Mouse (Mus musculus) common myeloid progenitor, adult 5-6 weeks (primary cell): ENCODE measurements at regions not wholly inside any gene's neighbourhood (a gene's known extent, or its start where the extent isn't known, plus 50 kb on each side); places are given as distances from the start of the nearest gene placed in this dataset.

Source experiments
- ATAC-seq: replicated peaks from 2 replicates; pipeline ENCODE4 v1.8.0; 2016; ENCODE audit warnings: low read depth, mild to moderate bottlenecking, moderate TSS enrichment, inconsistent platforms; ENCODE audit not compliant: poor library complexity, severe bottlenecking

DNA sequence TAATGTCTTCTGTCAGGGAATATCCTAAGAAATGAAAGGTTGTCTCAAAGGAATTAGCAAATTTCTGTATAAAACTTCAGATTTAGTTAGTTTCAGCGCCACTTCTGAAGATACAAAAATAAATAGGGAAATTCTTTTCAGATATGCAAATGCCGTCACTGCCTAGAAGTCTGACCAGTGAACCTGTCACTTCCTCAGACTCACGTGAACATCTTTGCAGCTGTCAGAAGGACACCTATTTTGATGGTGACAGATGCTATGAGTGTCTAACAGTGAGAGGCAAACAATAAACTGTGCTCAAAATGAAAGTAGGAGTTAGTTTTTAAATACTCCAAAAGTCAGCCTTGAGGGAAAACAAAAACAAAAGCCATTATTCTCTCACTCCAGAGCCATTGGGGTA, 57.5 kb upstream of the Igf1r start:
- no peak for ATAC-seq

- peak; percentile 39; the same call in 1 of the 2 replicates for ATAC-seq
Observed at GRCm38 (mm10) chr7:67892917-67893316, 59.7 kb upstream of the Igf1r start.

DNA sequence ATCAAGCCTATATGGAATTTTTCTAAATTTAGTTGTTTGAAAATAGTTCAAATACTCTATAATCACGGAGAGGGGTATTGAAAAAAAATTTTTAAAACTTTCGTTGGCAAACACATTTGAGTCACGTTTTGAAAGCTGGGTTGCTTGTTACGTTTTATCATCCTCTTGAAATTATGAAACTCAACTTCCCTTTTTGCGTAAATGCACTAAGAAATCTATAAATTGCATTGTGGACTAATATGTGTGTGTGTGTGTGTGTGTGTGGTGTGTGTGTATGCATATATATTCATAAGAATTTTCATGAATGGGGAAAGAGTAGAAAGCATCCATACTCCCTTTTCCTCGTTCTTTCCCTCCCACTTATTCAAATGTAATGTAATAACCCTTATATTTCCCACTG, 69.6 kb upstream of the Igf1r start:
- ATAC-seq: no peak

GRCm38 (mm10) chr7:67882606-67883005, 70.0 kb upstream of the Igf1r start:
- ATAC-seq: no peak

DNA sequence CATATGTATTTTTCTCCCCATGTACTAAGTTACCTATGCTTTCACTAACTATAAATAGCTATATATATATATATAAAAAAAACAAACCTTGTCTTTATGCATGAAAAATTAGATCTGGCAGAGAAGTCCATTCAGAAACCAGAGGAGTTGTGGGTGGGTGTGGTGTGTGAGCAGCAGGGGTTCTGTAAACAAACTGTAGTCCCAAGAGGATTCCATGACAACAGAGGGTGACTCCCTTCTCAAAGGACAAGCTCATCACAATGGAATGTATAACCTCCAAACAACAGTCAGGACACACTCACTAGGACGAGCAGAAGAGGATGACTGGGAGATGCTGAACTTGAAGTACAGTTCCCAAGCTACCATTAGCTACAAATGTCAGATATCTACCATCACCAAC, 74.4 kb upstream of the Igf1r start:
- ATAC-seq: no peak

DNA sequence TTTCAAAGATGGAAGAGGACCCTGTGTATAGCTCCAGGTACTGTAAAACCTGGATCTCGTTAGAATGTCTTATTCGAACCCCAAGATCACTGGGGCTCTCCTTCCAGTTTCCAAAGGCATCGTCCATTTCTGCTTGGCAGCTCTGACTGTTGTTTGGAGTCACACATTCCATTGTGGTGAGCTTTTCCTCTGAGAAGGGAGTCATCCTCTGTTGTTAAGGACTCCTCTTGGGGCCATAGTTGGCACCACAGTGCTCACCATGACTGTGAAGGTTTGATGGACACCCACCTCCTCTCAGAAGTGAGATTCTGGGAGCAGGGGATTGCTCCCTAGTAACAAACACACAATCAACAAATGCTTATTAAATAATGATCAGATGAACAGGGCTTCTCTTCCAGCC, 75.0 kb upstream of the Igf1r start:
- ATAC-seq: no peak

GRCm38 (mm10) chr7:67854080-67855022, 94.8 kb upstream of the Synm start:
- no peak for ATAC-seq

DNA sequence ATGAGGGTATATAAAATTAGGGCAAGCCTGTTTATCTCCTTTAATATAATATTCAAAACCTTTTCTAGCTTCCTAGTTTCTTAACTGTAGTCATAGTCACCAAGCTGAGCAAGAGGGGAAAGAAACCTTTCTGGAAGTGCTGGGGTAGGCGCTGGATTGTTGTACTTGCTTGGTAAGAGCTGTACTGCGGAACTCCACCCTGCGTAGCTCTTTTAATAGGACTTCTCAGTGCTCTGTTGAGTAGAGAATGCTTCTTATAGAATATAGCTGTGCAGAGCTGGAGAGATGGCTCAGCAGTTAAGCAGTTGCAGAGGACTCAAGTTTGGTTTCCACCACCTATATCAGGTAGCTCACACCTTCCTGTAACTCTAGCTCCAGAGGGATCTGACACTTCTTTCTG, 93.3 kb upstream of the Synm start:
- no peak for ATAC-seq

DNA sequence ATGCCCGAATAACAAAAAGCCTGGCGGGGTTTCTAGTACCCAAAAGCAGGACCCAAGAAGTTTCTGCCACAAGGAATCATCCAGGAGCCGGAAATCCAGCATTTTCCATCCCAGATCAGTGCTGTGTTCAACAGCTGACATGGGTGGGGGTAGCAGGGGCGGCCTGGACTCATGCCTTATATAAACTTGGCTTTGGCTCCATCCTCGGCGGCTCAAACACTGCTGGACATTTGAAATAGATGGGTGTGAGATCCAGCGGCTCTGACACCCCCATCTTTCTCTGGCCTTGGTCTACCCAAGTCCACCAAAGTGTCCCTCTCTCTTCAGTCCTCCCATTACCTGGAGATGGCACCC, 89.9 kb upstream of the Synm start:
- ATAC-seq: no peak

- peak; percentile 45 for ATAC-seq
Observed at GRCm38 (mm10) chr7:67848589-67849508, 89.3 kb upstream of the Synm start.

- ATAC-seq: no peak
Observed at GRCm38 (mm10) chr7:67846796-67847195, 87.3 kb upstream of the Synm start.

DNA sequence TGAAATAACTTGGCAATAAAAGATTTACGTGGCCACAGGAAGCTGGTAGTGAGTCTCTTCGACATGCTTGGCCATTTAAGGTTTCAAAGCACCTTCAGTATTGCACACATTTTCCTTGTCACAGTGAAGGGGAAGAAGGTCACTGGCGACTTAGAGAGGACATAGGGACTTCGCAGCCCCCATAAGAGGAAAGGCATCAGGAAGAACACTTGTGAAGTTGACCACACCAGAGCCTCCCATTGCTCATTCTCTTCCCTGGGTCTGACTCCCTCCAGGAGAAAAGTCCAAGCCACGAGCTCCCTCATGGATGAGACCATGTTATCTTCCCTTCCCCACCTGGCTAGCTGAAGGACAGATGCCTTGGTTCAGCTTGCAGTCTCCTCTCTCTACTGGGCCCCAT, 77.4 kb upstream of the Synm start:
- no peak for ATAC-seq

DNA sequence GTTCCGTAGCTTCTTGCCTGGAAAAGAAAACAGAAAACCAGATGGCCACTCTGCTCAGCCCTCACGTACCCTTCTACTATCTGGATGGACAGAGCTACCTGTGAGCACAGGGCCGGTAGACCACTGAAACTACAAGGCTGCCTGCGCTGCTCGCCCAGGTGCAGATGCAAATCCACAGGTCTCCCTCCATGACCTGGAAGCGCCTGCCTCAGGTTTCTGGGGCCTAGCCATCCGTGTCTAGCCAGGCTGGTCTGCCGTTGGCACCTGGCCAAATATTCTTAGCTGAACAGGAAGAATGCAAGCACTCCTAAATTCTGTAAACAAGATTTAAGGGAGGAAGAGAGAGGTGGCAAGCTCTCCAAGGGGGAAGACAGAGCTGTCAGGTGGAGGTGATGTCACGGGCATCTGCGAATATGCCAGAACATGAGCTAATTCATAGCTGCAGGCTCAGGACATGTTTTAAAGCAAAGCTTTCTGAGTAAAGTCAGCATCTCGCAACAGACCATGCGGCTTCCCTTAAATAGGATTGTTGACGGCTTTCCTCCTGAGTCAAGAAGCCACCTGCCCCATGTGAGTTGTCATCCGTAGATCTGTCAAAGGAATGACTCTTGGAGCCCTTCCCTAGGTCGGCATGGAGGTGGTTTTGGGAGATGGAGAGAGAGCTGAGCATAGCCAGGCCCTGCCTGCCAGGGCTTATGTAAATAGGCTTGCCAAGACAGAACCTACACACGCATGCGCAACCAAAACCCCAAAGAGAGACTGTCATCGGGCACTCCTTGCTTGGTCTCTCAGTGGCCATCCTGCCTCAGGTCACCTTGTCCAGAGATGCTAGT, 76.8 kb upstream of the Synm start:
- no peak for ATAC-seq

GRCm38 (mm10) chr7:67831738-67832137, 72.2 kb upstream of the Synm start:
- no peak for ATAC-seq

- no peak for ATAC-seq
Observed at GRCm38 (mm10) chr7:67827386-67827785, 67.8 kb upstream of the Synm start.

GRCm38 (mm10) chr7:67826936-67827335, 67.4 kb upstream of the Synm start:
- ATAC-seq: no peak

DNA sequence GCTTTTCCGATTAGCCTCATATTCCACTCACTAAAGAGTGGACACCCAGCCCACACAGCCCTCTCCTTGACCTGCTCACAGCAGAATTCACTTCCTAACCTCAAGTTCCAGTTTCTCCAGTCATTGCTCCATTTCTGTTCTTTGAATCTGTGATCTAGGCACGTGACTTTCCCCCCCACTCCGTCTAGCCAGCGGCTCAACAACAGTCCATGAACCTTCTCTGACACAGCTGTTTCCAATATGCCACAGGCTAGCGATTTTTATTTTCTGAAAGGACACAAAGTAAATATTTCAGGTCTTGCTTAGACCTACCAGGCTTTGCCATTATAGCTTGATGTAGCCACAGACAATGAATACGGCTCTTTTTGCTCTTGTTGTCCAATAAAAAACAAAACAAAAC, 66.8 kb upstream of the Synm start:
- ATAC-seq: no peak

DNA sequence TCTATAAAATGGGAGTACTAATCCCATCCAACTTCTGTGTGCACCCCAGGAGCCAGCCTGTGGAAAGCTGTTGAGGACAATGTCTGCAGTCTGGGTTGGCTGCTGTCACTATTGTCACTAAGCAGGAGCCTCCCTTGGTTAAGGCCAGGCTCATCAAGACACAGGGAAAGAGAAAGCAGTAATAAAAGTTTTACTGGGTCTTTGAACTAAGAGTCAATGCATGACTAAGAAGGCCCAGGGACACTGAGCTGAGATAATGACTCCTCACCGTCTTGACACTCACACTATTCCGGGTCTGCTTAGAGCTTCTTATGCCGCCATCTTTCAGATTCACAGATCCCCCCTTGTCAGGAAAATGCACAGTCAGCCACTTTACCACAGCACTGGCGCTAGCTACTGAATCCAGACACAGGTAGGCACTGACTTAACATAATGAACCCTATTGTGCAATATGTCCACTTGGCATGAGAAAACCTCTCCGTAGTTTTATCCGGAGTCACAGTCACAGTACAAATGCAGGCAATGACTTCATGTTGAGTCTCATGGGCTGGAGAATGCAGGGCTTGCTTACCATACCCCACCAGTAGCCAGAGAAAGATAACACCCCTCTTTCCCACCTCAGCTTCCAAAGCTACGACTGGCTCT, 66.2 kb upstream of the Synm start:
- ATAC-seq: no peak

GRCm38 (mm10) chr7:67823943-67824645, 64.6 kb upstream of the Synm start:
- no peak for ATAC-seq
